Mouse (Mus musculus): ENCODE data around the gene Trrap. TPM values are rescaled to one million over a fixed set of nuclear protein-coding genes. Genes with fewer than 3 reads are reported as not detected.
"Not testable (repeated sequence)": the region's sequence is repeated elsewhere in the genome, so short reads cannot be mapped to it uniquely, and the experiment has no call there.

The Trrap gene
- total RNA-seq (2022): 10 to 100 TPM; 20.3 to 28.4 (median 24.6) TPM

DNA sequence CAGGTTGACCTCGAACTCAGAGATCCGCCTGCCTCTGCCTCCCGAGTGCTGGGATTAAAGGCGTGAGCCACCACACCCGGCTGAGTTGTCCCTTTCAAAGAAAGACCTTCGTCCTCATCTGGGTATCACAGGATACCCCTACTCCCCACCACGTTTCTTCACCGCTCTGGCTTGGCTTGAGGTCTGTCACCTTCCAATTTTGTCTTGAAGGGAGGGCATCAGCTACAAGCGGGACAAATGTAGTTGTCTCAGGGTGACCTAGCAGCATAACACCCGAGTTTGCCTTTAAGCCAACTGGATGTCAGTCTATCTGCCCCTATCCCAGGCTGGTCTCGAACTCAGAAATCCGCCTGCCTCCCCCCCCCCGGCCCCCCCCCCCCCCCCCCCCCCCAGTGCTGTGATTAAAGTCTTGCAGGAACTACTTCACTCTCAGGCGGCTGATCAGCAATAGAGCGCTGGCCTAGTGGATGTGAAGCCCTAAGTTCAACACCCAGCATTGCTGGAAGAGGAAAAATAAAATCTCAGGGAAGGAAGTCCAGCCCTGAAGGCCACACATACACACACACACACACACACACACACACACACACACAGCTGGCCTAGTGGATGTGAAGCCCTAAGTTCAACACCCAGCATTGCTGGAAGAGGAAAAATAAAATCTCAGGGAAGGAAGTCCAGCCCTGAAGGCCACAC is at the start of gene Trrap:
Gene Trrap (plus strand): TSS at position 627 of the 693 bp plus-strand sequence.
- DNase-seq (ENCODE audit: low spot score in 2 of 2): not testable (repeated sequence)

DNA sequence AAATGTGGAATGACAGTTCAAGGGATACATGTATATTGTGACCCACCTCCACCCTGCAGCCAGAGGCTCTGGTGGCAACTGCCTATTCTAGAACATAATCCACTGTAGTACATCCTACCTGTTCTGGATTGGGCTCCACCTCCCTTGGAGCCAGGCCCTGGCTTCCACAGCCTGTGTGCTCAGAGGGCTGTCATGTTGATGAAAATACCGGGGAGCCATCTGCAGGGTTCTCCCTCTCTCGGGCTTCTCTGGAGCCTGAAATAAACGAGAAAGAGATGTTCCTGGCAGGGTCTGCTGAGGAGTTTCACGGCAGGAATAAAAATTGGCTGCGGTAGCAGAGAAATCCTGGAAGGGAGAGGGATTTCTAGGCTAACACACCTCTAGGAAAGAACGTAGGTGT is 47.8 kb upstream of the Trrap start:
- DNase-seq (ENCODE audit: low spot score in 2 of 2): no peak

DNA sequence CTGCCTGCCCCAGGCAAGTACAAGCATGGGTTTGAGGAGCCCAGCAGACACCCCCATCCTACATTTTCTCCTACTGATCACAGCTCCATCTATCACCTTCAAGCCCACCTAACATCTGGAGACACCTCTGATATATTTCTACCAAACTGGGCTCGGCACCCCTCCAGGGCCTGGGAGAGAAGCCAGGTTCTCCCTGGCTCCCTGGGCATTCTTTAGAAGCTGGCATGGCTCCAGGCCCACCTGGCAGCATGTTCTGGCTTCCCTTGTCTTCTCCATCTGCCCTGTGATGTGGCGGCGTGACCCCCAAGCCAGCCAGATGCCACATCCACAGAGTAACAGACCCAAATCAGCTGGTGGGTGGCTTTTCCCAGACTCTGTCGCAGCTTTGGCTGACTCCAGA is 47.3 kb upstream of the Trrap start:
- DNase-seq (ENCODE audit: low spot score in 2 of 2): no peak

DNA sequence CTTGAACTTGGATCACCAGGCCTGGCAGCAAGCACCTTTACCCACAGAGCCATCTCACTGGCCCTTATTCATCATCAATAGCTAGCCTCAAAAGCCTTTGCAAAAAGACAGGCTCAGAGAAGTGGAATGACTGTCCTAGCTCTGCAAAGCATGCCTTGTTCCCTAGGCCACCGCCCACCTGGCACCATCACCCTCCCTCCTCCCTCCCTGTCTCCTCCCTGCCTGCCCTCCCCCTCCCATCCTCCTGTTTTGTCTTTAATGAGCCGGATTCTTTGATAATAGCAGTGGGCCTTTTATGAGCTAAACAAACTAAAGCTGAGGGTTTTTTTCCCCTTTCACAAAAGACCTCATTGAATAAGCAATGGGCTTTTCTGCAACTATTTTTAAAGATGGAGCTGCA is 42.6 kb upstream of the Trrap start:
- DNase-seq (ENCODE audit: low spot score in 2 of 2): no peak

DNA sequence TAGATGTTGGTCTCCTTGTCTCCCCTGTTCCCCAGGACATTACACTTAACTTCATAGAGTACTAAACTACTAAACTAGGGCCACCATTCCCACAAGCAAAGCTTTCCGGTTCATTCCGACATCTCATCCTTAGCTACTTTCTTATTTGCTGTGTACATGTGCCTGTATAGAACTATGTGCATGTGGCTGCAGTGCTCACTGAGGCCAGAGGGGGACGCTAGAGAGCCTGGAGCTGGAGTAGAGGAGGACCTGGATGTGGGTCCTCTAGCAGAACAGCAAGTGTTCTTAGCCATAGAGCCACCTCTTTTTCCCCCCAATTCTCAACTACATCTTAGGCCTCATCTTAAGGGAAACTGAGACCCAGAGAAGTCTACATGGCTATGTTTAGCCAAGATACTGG is 42.0 kb upstream of the Trrap start:
- DNase-seq (ENCODE audit: low spot score in 2 of 2): no peak

DNA sequence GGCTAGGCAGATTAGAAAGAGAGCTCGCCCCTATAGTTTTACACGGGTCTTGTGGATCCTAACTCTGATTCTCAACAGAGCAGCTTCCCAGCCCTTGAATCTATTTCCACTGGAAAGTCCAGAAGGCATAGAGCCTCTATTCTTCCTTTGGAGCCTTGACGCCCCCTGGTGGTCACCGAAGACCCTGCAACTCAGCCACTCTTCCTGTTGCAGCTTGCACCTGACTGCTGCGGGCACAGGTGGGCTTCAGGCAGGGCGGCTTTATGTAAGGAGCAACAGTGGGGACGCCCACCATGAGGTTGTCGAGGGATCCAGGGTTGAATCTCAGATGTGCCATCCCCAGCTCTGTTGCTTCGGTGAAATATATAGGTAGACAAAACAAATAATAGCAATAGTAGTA is 40.4 kb upstream of the Trrap start:
- DNase-seq (ENCODE audit: low spot score in 2 of 2): peak; percentile 11 to 17

DNA sequence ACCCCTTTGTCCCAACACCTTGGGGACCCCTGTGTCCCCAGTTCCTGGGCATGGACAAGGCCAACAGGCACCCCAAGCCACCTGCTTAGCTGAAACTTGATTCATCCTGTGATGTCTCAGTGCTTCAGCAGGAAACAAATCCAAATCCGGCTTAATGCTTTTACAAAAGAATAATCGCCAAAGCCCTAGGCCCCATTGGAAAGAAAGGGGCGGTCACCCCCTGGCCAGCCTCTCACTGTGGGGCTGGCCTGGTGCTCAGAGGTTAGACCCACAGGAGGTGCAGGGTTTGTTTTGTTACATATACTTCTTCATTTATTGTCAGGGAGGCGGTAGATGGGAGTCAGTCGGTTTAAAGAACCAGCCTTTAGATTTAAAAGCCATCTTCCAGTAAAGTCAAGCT is 39.3 kb upstream of the Trrap start:
- no peak for DNase-seq (ENCODE audit: low spot score in 2 of 2)

DNA sequence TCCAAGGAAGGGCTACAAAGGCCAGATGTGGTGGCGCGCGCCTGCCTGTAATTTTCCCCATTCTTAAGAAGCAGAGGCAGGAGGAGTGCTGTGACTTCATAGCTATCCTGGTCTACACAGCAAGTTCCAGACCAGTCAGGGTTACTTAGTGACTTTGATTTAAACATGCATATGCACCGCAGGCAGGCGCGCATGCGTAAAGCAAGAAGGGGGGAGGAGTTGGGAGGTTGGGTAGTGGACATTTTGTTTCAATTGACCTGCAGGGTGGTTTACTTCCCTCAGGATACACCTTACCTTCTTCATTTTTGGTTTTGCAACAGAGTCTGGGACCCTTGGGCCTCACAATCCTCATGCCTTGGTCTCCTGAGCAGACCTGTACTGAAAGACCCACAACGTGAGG is 38.3 kb upstream of the Trrap start:
- no peak for DNase-seq (ENCODE audit: low spot score in 2 of 2)

DNA sequence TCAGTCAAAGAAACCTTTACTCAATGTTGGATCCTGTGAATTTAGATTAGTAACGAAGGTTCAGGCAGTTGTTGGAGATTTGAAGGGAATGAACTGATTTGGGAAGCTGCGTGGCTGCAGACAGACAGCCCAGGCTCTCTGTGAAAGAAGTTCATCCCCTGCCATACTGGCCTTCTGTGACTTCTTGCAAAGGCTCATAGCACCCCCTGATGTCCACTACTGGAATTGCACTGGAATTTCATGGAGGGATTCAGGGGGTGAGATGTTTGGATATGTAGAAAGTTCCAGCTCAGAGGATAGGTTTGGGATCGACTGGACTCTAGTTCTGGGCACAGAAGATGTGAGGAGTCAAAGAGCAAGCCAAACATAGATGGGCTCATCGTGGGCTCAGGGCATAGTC is 33.6 kb upstream of the Trrap start:
- DNase-seq (ENCODE audit: low spot score in 2 of 2): peak in 1 of 2 experiments; percentile 11

DNA sequence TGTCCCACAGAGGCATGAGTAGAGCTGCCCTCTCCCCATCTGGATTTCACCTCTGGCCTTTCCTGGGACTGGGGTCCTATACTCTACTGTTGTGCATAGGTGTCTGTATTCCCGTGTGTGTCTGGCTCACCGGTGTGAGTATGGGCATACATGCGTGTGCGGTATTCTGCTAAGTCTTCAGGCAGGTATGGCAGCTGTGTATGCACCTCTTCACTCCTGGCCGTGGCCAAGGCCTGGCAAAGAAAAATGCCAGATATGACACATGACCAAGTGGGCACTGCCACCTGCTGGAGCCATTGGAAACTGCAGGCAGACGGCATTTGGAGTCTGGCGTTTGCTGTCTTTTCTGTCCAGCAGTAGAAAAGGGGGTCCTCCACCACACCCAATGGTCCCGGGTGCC is 32.6 kb upstream of the Trrap start:
- peak; percentile 15 to 33 for DNase-seq (ENCODE audit: low spot score in 2 of 2)

DNA sequence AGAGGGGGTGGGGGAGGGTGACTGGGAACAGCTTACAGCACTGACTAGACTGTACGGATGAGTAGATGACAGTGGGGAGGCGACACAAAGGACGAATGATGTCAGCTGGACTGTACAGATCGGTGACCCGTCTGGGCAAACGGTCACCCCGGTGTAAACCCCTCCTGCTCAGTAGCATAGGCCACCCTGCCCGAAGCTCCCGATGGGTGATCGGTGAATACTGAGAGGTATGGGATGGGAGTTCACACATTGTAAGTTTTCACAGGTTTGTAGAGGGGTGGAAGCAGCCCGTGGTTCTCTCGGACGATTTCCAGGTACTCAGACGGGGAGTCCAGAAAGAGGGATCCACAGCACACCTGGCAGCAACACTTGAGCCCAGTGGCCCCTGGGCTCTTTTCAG is 30.4 kb upstream of the Trrap start:
- no peak for DNase-seq (ENCODE audit: low spot score in 2 of 2)

DNA sequence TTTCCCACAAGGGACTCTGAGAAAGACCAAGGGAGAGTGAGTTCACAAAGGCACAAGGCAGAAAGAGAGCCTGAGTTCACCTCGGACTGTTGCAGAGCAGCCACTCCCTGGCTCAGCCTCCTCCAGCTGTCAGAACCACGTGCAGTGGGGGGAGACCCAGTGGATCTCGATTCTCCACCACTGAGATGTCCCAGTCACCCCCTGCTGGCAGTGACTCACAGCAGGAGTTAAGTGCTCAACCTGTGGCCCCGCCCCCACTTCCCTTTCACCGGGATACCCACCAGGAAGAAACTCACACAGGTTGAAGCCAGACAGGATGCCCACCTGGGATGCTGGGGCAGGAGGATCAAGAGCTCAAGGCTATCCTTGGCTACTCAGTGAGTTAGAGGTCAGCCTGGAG is 15.1 kb upstream of the Trrap start:
- no peak for DNase-seq (ENCODE audit: low spot score in 2 of 2)

DNA sequence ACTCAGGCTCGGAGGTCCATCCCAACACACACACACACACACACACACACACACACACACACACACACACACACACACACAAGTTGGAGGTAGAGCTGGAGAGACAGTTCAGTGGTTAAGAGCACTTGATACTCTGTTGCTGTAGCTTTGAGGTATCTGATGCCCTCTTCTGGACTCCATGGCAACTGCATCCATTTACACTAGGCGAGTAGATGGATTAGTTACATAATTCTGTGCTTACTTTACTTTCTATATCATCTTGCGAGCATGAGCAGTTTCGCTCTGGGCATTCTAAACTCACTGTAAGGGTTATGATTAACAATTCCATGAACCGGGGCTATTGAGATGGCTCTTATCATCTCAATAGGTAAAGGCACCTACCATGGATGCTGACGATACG is 14.5 kb upstream of the Trrap start:
- no peak for DNase-seq (ENCODE audit: low spot score in 2 of 2)

DNA sequence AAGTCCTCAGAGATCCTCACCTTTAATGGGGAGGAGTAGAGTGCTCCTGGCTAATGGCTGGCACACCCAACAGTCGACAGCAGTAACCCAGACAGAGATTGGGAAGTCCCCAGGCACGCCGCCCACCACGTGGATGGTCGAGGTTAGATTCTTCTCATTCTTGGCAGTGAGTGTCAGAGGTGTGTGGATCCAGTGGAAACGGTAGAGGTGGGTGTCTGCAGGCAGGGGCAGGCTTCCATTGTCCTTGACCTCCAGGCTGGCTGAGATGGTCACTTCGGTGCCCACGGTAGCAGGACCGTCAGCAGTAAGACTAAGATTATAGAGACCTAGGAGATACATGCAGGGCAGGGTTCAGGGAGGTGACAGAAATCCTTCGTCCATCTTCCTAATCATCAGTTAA is 12.3 kb upstream of the Trrap start:
- DNase-seq (ENCODE audit: low spot score in 2 of 2): no peak

DNA sequence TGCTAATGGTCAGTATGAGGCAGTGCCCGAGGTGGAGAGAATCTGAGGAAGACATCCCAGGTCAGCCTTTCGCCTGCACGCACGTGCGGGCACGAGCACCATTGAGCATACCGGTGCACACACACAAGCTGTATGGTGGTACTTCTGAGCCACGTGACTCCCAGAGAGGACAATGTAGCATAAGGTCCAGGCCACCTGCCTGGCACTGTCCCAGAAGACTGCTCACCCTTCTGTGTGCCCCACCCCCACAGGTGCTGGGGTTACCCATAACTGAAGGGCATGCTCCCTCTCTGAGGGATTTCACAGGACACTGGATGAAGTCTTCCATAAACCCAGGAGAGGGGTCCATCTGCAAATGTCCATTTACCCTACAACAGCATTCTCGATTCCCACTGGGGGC is 10.1 kb upstream of the Trrap start:
- no peak for DNase-seq (ENCODE audit: low spot score in 2 of 2)

DNA sequence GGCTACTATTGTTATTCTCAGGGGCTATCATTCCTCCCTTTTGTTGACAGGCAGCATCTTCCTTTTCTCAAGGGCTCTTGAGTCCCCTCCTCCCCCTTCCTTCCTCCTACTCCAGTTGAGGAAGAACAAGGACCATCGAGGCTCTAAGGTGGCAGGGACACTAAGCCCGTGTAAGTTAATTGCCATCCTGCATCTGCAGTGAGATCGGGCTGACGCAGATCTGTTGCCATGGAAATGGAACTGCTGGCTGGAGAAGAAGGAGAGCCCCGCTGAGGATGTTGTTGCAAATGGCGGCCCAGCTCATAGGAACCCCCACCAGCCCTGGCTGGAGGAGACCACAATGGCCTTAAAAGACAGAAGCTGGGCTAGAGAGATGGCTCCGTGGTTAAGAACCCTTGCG is 9.1 kb upstream of the Trrap start:
- DNase-seq (ENCODE audit: low spot score in 2 of 2): no peak

DNA sequence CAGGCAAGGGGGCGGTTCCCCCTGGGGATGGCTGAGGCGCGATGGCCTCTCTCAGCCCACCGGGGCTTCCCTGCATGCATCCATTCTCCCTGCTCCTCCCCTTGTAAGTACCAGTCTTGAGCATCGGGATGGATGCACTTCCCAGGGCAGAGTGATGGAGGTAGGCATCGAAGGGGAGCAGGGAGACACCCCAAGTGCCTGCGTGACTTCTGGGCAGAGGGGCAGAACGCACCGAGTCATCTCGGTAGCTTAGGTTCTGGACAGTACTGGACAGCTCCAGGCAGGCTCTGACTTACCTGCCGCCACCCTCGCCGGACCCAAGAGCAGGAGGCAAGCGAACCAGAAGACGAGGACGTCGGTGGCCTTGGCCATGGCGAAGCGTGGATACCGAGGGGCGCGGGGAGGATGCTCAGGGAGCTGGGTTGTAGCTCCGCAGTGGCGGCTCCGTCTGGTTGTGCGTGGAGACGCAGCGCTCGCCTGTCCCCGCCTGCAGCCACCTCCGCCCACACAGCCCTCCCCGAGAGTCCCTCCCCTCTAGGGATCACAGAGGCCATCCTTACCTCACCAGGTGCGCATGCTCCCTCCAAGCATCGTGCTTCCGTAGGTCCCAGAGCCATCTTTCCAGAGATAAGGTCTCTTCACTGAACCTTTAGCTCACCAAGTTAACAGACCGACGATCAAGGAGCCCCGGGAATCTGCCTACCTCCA is 6.2 kb upstream of the Trrap start, which contains the start of gene Tmem130:
Gene Tmem130 (minus strand): TSS at position 658 of the 708 bp plus-strand sequence.
- DNase-seq (ENCODE audit: low spot score in 2 of 2): no peak

DNA sequence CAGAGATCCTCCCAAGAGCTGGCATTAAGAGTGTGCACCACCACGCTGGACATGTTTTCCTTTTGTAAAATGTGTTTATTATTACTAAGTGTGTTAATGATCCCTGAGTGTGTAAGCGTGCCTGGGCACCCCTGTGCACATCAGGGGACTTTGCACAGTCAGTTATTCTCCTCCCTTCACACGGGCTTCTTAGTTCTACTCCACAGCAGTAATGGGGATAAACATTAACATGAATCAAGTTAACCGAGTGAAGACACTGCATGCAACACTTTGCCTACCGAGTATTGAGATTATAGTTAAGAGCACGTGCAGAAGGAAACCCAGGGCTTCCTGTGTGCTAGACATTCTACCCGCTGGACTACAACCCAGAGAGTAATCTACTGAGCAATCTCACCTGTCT is 1.5 kb upstream of the Trrap start:
- DNase-seq (ENCODE audit: low spot score in 2 of 2): no peak

DNA sequence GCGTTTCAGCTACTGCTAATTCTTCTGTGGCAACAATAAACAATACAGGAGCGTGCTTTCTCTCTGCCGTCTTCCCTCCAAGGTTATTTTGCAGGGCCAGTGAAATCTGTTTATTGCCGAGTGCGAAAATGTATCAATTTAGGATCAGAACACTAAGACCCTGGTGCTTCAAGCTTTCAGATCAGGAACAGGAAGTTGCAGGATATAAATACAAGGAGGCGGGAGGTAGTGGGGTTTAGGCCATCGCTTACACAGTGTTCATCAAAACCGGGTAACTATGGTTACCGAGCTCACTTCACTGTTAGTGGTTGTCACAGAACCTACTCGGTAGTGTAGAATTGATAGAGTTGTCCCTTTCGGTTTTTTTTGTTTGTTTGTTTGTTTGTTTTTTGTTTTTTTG is 886 bp upstream of the Trrap start:
- no peak for DNase-seq (ENCODE audit: low spot score in 2 of 2)

DNA sequence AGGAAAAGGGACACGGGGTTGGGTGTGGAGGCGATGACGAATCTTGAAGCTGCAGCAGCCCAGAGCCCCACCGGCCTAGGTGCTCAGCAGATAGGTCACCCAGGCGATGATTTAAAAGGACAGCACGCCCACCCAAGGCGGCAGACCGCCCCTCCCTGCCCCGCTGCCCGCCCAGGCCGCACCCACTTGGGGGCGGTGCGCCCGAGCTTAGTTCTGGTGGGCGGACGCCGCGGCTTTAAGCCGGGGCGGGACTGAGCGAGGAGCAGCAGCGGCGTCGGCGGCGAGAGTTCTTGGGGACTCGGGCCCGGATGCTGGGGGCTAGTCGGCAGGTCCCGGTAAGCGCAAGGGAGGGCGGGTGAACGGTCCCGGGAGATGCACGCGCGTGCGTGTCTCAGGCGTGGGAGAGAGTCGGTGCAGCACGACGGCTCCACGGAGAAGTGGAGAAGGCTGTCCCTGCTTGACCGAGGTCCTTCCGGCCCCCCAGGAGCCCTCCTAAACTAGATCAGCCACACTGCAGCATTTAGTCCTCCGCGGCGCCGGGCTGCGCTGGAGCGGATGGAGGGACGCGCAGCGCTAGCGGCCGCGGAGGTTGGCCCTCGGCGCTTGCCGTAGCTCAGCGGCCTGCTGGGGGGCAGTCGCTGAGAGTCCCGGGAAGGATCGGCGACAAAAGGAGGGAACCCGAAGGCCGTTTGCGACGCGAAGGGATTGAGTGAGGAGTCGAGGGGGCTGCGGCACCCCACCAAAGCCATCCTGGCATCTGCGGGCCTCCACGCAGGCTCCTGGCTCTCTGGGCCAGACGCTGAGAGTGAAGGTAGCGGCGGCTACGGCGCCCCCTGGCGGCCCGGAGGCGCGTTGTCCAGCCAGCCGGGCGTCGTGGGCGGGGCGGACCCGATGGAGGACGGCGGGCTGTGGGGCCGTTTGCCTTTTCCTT is 644 bp downstream of the Trrap start:
- peak; percentile 78 to 83 for DNase-seq (ENCODE audit: low spot score in 2 of 2)

DNA sequence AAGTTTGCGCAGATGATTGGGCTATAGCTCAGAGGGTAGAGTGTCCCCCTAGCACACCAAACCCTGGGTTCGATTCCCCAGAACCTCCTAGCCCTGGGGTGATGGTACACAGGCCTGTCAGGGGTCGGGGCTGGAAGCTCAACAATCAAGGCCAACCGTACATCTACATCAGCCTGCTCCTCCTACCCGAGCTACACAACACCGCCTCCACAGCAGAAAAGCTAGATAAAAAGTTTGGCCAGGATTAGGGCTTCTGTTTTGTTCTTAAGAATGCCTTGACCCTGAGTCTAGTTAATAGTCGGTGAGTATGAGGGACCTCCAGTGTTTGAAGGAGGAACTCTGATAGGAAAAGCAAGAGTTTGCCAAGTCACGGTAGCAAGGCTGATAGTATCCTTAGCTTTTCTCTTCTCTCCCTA is 1.5 kb downstream of the Trrap start:
- DNase-seq (ENCODE audit: low spot score in 2 of 2): no peak

DNA sequence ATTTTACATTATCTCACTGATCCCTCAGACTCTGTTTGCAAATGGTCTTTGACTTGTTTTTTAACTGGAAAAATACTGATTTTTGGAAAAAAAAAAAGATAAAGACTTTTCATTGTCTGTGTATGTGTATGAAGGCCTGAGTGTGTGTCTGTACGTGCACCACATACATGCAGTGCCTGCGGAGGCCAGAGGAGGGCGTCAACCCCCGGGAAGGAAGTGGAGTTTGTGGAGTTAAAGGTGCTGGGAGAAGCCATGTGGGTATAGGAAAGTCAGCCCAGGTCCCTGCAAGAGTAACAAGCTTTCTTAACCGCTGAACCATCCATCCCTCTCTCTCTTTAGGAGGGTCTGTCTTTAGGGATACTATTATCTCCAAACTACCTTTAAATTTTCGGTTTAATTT is 5.7 kb downstream of the Trrap start:
- no peak for DNase-seq (ENCODE audit: low spot score in 2 of 2)

Measured in gastrocnemius, adult 8-10 months (tissue).